Mouse (Mus musculus) liver, postnatal 0 days (tissue): ENCODE measurements at regions not wholly inside any gene's neighbourhood (a gene's known extent, or its start where the extent isn't known, plus 50 kb on each side); places are given as distances from the start of the nearest gene placed in this dataset.

Experiments
- ATAC-seq: fragments of 200-750 bp; cut with Nextera tagmentation; 2 replicates; pipeline ENCODE4 v1.8.0; 2017; ENCODE audit warnings: mild to moderate bottlenecking, moderate library complexity
- DNase-seq: peaks from one replicate; pipeline ENCODE4 v3.0.0-alpha.2; 2016
- H3K27ac ChIP-seq: fragments of 300-500 bp; sonication (generic); 2 replicates; pipeline ENCODE4 v1.5.1; 2014; ENCODE audit warnings: antibody characterized with exemption, moderate library complexity, mild to moderate bottlenecking, low read depth
- H3K27me3 ChIP-seq: fragments of 300-500 bp; sonication (generic); 2 replicates; pipeline ENCODE4 v1.6.1; 2014; ENCODE audit warnings: low read length, control low read depth, mixed read lengths; ENCODE audit not compliant: insufficient read depth
- H3K36me3 ChIP-seq: fragments of 300-500 bp; sonication (generic); replicated peaks from 2 replicates; pipeline ENCODE4 v1.6.1; 2014; ENCODE audit warnings: mild to moderate bottlenecking, control low read depth, low read length, moderate library complexity, mixed read lengths; ENCODE audit not compliant: insufficient read depth
- H3K4me1 ChIP-seq: fragments of 300-500 bp; sonication (generic); 2 replicates; pipeline ENCODE4 v1.6.1; 2014; ENCODE audit warnings: antibody characterized with exemption, mild to moderate bottlenecking, control low read depth; ENCODE audit not compliant: insufficient read depth
- H3K4me2 ChIP-seq: fragments of 300-500 bp; sonication (generic); 2 replicates; pipeline ENCODE4 v1.6.1; 2014; ENCODE audit warnings: low read depth, mild to moderate bottlenecking, low read length, moderate library complexity, mixed read lengths
- H3K4me3 ChIP-seq: fragments of 300-500 bp; sonication (generic); 2 replicates; pipeline ENCODE4 v1.5.1; 2014; ENCODE audit warnings: low read depth, low read length
- H3K9ac ChIP-seq: fragments of 300-500 bp; sonication (generic); replicated peaks from 2 replicates; pipeline ENCODE4 v1.6.1; 2014; ENCODE audit warnings: mild to moderate bottlenecking, moderate library complexity
- H3K9me3 ChIP-seq: fragments of 300-500 bp; sonication (generic); 2 replicates; pipeline ENCODE4 v1.6.1; 2016; ENCODE audit warnings: mild to moderate bottlenecking, control low read depth, low read length, mixed read lengths
- CTCF ChIP-seq: sonication (generic); IDR thresholded peaks from 2 replicates; pipeline ENCODE4 v1.5.1; 2016; ENCODE audit warnings: antibody characterized with exemption, low read depth
- EP300 ChIP-seq: IDR thresholded peaks from 2 replicates; pipeline ENCODE4 v1.6.1; 2016; ENCODE audit warnings: antibody characterized with exemption, low read depth, mild to moderate bottlenecking
- WGBS: fragments of 180-500 bp; shearing (Covaris S2); extraction: QIAGEN DNeasy Blood & Tissue Kit; methylation state at CpG from one replicate; pipeline ENCODE4 v1.1.7; 2014; ENCODE audit not compliant: insufficient replicate concordance; 5-methylcytosine and 5-hydroxymethylcytosine counted together

GRCm38 (mm10) chr13:45301191-45301905, 88.2 kb upstream of the Mylip start:
- peaks cover 25% of the 10 kb centered on the region for H3K27me3 ChIP-seq
- no peak for ATAC-seq
- no peaks in the 10 kb centered on the region for H3K36me3 ChIP-seq

GRCm38 (mm10) chr13:45302796-45303195, 86.7 kb upstream of the Mylip start:
- TF ChIP-seq CTCF (no peak), EP300 (no peak)
- Histone ChIP-seq H3K9ac (no peak overlapping the region), H3K9me3 (no peaks in the 10 kb centered on the region), H3K4me2 (no peak overlapping the region), H3K27ac (no peak overlapping the region), H3K4me3 (no peak overlapping the region), H3K36me3 (no peaks in the 10 kb centered on the region), H3K27me3 (peaks cover 20% of the 10 kb centered on the region), H3K4me1 (no peaks in the 10 kb centered on the region)
- no peak for ATAC-seq
- no peak for DNase-seq
- WGBS = 79% methylated on average over 6 of the region's 6 CpGs

More at GRCm38 (mm10) chr13:45301191-45301905, 88.2 kb upstream of the Mylip start:
- H3K4me3 ChIP-seq = no peak overlapping the region
- H3K27ac ChIP-seq = no peak overlapping the region
- H3K9me3 ChIP-seq = no peaks in the 10 kb centered on the region
- H3K4me1 ChIP-seq = no peaks in the 10 kb centered on the region
- no peak for TF ChIP-seq EP300
- no peak for TF ChIP-seq CTCF
- DNase-seq = no peak
- no peak overlapping the region for H3K9ac ChIP-seq
- H3K4me2 ChIP-seq = no peak overlapping the region
- 70% methylated on average over 10 of the region's 10 CpGs for WGBS

- no peaks in the 10 kb centered on the region for H3K4me1 ChIP-seq
- no peak overlapping the region for H3K27ac ChIP-seq
- no peak for DNase-seq
- ATAC-seq = no peak
- no peak overlapping the region for H3K4me3 ChIP-seq
- H3K9me3 ChIP-seq = no peaks in the 10 kb centered on the region
- no peak for TF ChIP-seq EP300
- no peak for TF ChIP-seq CTCF
- 77% methylated on average over 5 of the region's 5 CpGs for WGBS
- H3K9ac ChIP-seq = no peak overlapping the region
- H3K27me3 ChIP-seq = peaks cover 20% of the 10 kb centered on the region; the same call in 1 of the 2 replicates
- H3K36me3 ChIP-seq = no peaks in the 10 kb centered on the region
- no peak overlapping the region for H3K4me2 ChIP-seq
These were observed 83.4 kb upstream of the Mylip start for GRCm38 (mm10) chr13:45306177-45306576.

- no peak overlapping the region for H3K4me2 ChIP-seq
- H3K36me3 ChIP-seq = no peaks in the 10 kb centered on the region
- 79% methylated on average over 3 of the region's 3 CpGs for WGBS
- DNase-seq (no peak), ATAC-seq (no peak)
- H3K4me3 ChIP-seq = no peak overlapping the region
- H3K4me1 ChIP-seq = no peaks in the 10 kb centered on the region
- peaks cover 18% of the 10 kb centered on the region for H3K27me3 ChIP-seq
- H3K27ac ChIP-seq = no peak overlapping the region
- TF ChIP-seq EP300 (no peak), CTCF (no peak)
- no peak overlapping the region for H3K9ac ChIP-seq
- H3K9me3 ChIP-seq = no peaks in the 10 kb centered on the region
These were observed 82.3 kb upstream of the Mylip start for GRCm38 (mm10) chr13:45307226-45307625.

GRCm38 (mm10) chr13:45319646-45320045, 69.9 kb upstream of the Mylip start:
- WGBS = 82% methylated on average over 6 of the region's 6 CpGs
- Histone ChIP-seq H3K4me3 (no peak overlapping the region), H3K4me1 (no peaks in the 10 kb centered on the region), H3K4me2 (no peak overlapping the region), H3K9me3 (no peaks in the 10 kb centered on the region), H3K27ac (no peak overlapping the region), H3K9ac (no peak overlapping the region), H3K27me3 (peaks cover 31% of the 10 kb centered on the region), H3K36me3 (no peaks in the 10 kb centered on the region)
- ATAC-seq (no peak), DNase-seq (no peak)
- TF ChIP-seq EP300 = no peak
- TF ChIP-seq CTCF = no peak

- WGBS = 73% methylated on average over 7 of the region's 7 CpGs
- Histone ChIP-seq H3K36me3 (no peaks in the 10 kb centered on the region), H3K4me2 (no peak overlapping the region), H3K27ac (no peak overlapping the region), H3K27me3 (peaks cover 30% of the 10 kb centered on the region), H3K4me3 (no peak overlapping the region), H3K9me3 (no peaks in the 10 kb centered on the region), H3K9ac (no peak overlapping the region), H3K4me1 (no peaks in the 10 kb centered on the region)
- no peak for TF ChIP-seq EP300
- no peak for TF ChIP-seq CTCF
- no peak for ATAC-seq
- no peak for DNase-seq
These were observed 63.7 kb upstream of the Mylip start for GRCm38 (mm10) chr13:45325736-45326293.
